Mouse (Mus musculus) liver, adult (tissue): ENCODE measurements around the gene P2rx7.

Experiments used
- GATA4 ChIP-seq: IDR thresholded peaks from 2 replicates; pipeline ENCODE4 v1.6.1; 2014; ENCODE audit warnings: mild to moderate bottlenecking, low read length; ENCODE audit not compliant: insufficient replicate concordance

P2rx7 gene

DNA sequence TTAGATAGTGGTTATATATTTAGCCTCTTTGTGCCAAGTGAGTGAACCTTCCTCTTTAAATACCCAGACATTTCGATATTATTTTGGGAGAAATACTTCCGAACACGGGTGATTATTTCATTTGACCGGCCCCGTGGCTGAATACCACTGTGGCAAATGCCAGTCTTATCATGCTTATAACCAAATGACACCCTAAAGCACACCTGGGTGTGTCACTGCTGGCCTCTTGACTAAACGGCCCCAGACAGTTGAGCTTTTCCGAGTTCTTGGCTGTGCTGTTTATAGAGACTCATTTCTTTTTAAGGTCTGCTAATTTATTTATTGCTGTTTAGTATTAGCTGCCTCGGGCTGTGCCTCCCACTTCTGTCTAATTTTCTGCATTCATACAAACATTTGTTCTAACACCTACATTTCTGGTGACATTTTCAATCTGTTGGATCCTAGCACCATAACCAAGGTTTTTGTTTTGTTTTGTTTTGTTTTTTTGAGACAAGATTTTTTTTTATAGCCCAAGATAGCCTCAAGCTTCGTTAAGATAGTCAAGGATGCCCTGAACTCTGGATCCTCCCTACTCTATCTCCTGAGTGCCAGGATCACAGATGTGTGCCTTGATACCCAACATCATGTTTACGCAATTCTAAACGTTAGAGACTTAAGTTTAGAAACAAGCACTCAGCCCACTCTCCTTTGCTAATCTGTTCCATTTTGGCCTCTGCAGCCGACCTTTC is 56.6 kb downstream of the P2rx7 start:
- TF ChIP-seq GATA4, result no peak

DNA sequence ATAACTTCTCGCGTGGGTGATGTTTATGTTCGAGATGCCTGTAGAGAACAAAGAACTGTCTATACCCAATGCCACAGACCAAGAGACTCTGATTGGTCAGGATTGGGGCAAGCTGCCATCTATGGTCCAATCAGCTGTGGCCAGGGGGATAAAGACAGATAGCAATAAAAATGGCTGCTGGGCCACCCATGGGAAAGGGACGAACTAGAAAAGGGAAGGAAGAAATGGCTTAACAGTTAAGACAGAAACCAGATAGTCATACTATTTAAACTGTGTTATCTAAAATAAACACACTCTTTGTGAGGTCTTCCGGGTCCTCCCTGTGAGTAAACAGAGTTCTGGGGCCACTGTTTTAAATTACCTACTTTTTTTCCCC is 57.1 kb downstream of the P2rx7 start:
- TF ChIP-seq GATA4, result 0 out of 2 replicates have a peak, but pooled peaks have one; percentile 25

DNA sequence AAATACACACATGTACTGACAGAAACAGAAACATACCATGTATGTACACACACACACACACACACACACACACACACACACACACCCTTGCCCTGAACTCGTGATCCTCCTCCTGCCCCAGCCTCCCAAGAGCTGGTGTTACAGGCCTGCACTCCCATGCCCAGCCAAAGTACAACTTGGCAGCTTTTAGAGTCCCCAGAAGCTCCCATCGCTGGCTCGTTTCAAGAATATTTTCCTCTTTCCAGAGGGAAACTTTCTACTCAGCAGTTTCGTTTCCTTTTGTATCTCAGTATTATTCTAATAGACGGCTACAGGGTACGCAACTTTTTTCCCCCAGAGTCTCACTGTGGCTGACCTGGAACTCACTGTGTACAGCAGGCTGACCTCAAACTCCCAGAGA is 58.4 kb downstream of the P2rx7 start:
- TF ChIP-seq GATA4, result no peak

DNA sequence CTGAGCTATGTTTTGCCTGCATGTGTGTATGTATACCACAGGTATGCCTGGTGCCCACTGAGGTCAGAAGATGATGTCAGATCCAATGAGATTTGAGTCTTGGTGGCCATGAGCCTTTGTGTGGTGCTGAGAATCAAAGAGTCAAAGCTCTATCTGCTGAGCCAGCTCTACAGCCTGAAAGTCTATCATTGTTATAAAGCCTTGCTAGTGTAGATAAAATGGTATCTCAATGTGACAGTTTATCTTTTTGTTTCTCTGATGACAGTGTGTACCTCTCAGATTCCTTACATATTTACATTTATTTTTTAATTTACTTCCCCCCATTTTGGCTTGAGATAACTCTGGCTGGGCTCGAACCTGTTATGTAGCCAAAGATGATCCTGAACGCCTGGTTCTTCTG is 59.9 kb downstream of the P2rx7 start:
- TF ChIP-seq GATA4, result no peak

DNA sequence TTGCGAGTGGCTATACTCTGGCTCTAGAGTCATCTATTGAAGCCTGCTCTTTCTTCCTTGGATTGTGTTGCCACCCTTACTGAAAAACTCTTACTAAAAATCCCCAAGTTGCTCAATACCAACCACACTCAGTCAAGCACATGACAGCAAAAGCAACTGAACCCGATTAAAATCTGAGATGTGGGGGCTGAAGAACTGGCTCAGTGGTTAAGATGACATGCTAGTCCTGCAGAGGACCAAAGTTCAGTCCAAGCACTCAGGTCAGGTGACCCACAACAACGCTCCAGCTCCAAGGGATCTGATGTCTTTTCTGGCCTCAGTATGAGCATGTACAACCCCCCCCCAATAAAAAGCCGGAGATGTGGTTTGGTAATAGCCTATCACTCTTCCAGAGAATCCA is 60.9 kb downstream of the P2rx7 start:
- no peak for TF ChIP-seq GATA4

DNA sequence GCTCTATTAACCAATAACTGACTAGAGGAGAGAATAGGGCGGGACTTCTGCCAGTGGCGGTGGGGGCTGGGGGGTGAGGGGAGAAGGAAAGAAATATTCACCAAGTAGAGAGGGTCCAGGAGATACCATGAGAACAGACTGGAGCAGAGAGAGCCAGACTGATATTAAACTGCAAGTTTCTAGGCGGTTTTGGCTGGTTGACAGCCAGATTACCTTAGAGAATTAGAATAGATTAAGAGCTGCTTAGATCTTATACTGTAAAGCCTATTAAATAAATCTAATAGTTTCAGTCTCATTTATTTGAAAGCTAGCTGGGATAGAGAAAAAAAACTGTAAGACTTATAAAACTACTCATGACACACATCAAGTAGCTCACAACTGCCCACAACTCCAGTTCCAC is 61.5 kb downstream of the P2rx7 start:
- no peak for TF ChIP-seq GATA4

DNA sequence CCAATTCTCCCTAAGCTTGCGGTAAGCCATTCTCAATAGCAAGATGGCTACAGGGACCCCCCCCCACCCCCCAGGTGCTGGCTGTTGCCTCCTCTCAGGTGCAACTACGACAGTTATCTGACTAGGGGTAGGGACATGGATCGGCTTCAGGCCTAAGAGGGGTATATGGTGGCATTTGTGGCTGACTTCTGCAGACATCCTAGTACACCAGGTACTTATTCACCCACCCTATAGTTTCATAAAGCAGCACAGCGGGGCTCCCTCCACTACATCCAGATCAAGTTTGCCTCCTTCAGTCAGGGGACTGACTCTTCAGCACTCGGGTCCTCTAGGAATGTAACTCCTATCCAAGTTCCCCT is 63.2 kb downstream of the P2rx7 start:
- no peak for TF ChIP-seq GATA4

DNA sequence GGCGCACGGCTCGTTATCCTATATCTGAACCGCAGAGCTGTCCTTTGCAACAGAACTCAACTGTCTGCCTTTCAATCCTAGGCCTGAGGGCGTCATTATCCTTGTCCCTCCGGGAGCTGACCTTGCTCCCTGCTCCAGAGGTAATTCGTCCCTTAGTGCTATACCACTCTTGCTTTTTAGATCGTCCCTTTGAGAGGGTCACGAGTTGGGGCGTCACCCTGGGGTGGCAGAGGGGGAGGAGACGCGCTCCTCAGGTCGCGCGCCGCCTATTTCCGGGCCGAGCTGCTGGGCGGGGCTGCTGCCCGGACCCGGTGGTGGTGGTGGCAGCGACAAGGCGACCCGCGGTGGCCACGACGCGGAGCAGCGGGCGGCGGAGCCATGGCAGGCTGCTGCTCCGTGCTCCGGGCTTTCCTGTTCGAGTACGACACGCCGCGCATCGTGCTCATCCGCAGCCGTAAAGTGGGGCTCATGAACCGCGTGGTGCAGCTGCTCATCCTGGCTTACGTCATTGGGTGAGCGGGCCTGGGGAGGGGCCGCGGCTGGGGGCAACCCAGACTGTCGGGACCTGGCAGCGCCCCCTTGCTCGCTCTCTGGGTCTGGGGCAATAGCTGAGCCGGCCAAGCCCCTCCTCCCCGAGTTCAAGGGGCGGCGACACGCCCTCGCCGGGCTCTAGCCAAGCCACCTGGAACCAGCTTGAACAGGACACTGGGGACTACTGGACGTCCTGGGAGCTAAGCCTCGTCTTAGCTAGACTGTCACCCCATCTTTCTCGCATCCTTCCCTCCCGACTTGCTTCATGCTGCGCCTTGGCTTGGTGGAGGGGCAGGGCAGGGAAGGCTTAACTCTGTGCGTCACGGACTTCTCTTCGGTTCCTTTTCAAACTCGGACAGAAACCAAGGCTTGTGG is 63.8 kb downstream of the P2rx7 start, which contains the start of gene P2rx4:
Gene P2rx4, plus strand, starts transcription at position 269 of the 906 bp plus-strand sequence.
- TF ChIP-seq GATA4, result peak; percentile 32; the same call in 1 of the 2 replicates

DNA sequence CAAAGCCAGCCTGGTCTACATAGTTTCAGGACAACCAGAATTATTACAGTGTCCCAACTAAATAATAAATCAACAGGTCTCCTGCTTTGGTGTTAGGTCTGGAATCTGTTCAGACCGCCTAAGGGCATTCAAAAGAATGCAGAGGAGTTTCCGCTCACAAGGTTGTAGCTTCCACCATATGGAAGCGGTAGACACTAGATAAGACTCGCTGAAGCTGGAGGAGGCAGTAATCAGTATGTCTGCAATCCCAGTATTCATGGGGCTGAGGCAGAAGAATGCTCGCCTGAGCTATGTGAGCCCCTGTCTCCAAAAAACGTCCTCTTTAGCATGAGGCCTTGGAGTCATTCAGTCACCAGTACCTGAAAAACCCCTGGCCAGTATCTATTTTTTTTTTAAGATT is 65.1 kb downstream of the P2rx7 start:
- no peak for TF ChIP-seq GATA4

DNA sequence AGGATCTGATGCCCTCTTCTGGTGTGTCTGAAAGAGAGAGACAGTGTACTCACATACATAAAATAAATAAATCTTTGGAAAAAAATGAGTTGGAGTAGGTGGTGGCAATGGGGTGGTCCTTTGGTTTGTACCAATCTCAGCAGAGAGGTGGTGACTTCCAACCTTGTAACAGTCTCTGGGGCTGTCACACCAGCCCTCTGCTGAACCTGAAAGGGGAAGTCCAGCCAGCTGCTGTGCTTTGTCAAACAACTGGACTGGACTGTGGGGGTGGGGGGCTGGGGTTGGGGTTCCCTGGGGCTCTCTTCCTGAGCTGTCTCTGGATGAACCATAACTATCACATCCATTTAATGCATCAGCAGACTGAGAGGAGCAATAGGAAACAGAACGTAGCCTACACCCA is 72.0 kb downstream of the P2rx7 start:
- TF ChIP-seq GATA4, result no peak

DNA sequence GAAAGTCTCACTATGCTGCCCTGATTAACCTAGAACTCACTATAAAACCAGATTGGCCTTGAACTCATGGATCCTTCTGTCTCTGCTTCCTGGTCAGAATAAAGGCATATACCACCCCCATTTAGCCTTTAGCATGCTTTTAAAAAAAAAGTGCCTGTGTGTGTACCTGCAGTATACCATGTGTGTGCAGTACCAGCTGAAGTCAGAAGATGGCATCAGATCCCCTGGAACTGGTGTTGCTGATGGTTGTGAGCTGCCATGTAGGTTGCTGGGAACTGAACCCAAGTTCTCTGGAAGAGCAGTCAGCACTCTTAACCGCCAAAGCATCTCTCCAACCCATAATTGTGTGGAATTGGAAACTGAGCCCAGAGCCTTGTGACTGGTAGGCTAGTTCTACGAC is 73.1 kb downstream of the P2rx7 start:
- TF ChIP-seq GATA4, result no peak

DNA sequence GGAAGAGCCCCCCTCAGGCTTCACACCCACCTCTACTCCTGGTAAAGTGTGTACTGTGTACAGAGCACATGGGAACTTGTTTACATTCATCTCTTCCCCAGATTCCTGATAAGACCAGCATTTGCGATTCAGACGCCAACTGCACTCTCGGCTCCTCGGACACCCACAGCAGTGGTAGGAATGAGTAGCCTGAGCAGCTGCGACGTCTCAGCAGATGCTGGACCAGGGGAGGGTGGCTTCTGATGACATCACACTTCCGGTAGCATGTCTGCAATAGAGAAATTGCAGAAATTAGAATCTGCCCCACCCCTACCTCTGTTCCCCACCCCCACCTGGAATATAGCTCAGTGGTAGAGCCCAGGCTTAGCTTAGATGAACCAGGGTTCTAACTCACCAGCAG is 74.7 kb downstream of the P2rx7 start:
- no peak for TF ChIP-seq GATA4

DNA sequence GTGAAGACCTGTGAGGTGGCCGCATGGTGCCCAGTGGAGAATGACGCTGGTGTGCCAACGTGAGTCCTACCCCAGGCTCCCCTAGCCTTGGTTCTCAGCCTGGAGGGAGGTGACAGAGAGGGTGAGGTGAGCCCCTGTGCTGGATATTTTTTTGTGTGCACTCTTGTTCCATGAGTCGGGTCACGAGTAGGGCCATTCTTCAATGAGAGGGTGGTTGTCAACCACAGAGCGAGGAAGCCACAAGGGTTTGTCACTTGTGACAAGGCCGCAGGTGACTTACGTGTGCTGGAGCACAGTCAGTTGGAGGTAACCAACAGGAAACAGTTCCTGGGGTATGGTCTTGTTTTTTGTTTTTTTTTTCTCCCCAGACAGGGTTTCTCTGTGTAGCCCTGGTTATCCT is 75.5 kb downstream of the P2rx7 start:
- no peak for TF ChIP-seq GATA4

DNA sequence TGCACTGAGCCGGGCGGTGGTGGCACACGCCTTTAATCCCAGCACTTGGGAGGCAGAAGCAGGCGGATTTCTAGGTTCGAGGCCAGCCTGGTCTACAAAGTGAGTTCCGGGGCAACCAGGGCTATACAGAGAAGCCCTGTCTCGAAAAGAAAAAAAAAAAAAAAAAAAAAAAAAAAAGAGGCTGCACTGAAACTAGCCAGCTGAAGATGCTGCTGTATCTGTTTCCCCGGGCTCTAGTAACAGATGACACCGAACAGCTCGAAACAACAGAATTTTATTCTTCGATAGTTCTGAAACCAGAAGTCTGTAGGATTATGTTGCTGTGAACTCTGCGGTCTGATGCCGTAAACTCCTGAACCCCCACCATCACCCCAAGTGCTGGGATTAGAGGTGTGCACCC is 81.7 kb downstream of the P2rx7 start:
- no peak for TF ChIP-seq GATA4

DNA sequence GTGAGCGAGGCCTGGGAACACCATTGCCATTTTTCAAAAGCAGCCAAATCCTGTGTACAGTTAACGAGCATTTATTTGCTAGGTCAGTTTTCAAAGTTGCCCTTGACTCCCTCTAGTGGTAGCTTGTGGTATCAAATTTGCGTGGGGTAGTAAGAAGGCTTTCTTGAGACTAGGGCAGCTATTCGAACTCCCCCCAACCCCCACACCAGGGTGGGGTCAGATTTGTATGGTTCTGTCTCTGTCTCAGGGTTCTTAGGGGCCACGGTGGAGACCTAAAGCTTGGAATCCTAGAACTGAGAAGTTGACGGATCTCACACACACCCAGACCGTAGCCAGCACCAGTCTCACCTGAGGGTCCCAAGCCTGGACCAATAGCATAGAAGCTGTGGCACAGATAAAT is 82.4 kb downstream of the P2rx7 start:
- no peak for TF ChIP-seq GATA4

DNA sequence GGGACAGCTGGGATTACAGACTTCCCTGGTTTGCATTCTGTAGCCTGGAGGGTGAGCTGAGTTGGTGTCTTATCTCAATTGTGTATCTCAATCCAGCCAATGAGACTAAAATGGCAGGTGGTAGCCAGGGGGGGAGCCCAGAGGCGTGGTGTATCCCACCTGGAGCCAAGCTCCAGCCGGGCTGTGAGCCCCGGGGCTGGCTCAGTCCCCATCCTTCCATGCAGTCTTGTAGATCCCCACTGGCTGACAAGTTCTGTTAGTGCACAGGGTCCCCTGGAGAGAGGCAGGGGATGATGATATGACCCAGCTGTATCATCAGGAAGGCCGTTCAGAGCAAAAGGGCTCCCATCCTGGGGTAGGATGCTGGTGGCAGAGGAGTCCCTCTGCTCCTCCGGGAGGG is 82.9 kb downstream of the P2rx7 start:
- TF ChIP-seq GATA4, result no peak
